Mouse (Mus musculus) bone marrow, adult 2 months (tissue): ENCODE data around the gene Evi5. TPM values are rescaled to one million over a fixed set of nuclear protein-coding genes. Genes with fewer than 3 reads are reported as not detected.
A peak's percentile ranks its signal among the peaks of the same experiment; 100 is the strongest.

ENCODE experiments used
- H3K27ac ChIP-seq: fragments of 200-500 bp; 2 replicates; pipeline ENCODE4 v1.5.1; 2012; ENCODE audit warnings: low read depth, mild to moderate bottlenecking, control low read depth, inconsistent platforms, low read length; ENCODE audit not compliant: control insufficient read depth, poor library complexity, insufficient read depth
- H3K4me1 ChIP-seq: fragments of 200-500 bp; 2 replicates; pipeline ENCODE4 v1.6.1; 2011; ENCODE audit warnings: low read length; ENCODE audit not compliant: control insufficient read depth, insufficient read depth
- H3K4me3 ChIP-seq: fragments of 200-500 bp; replicated peaks from 2 replicates; pipeline ENCODE3; 2011; ENCODE audit warnings: mild to moderate bottlenecking, low read depth, low read length, control low read depth; ENCODE audit not compliant: control insufficient read depth
- CTCF ChIP-seq: fragments of 200-500 bp; IDR thresholded peaks from 2 replicates; pipeline ENCODE4 v1.5.1; 2011; ENCODE audit warnings: low read length, control low read depth; ENCODE audit not compliant: control insufficient read depth, insufficient read depth
- POLR2A ChIP-seq: fragments of 200-500 bp; IDR thresholded peaks from 2 replicates; pipeline ENCODE4 v1.6.1; 2011; ENCODE audit warnings: low read depth, mild to moderate bottlenecking, control low read depth, low read length, borderline replicate concordance; ENCODE audit not compliant: control insufficient read depth
- WGBS: fragments of 180-500 bp; shearing (Covaris S2); methylation state at CpG from one replicate; pipeline ENCODE4 v1.1.7; 2018; 5-methylcytosine and 5-hydroxymethylcytosine counted together
- polyA plus RNA-seq: library from polyadenylated mRNA; stranded (reverse); fragments of >200 nt; gene quantifications from 2 replicates; pipeline ENCODE4 v1.2.4, GENCODE M21; 2011; ENCODE audit warnings: low replicate concordance; ENCODE audit not compliant: missing spikeins, insufficient read depth, insufficient read length

Evi5 gene
- polyA plus RNA-seq, 1 experiment: 48.1 TPM

- H3K4me1 ChIP-seq: no peaks in the 10 kb centered on the region; the same call in 1 of the 2 replicates
- WGBS: 95% methylated on average over 4 of the region's 4 CpGs
- TF ChIP-seq CTCF (no peak), POLR2A (no peak)
- no peak overlapping the region for H3K4me3 ChIP-seq
- no peak overlapping the region for H3K27ac ChIP-seq
Observed at GRCm38 (mm10) chr5:107765946-107766345, 109.0 kb downstream of the Evi5 start.

- no peak for TF ChIP-seq CTCF
- TF ChIP-seq POLR2A: no peak
- Histone ChIP-seq H3K4me3 (no peak overlapping the region), H3K4me1 (no peaks in the 10 kb centered on the region; the same call in 1 of the 2 replicates), H3K27ac (no peak overlapping the region)
- WGBS: 19% methylated on average over 1 of the region's 1 CpGs
Observed at GRCm38 (mm10) chr5:107764486-107764885, 110.4 kb downstream of the Evi5 start.

GRCm38 (mm10) chr5:107763674-107764073, 111.2 kb downstream of the Evi5 start:
- Histone ChIP-seq H3K4me3 (no peak overlapping the region), H3K27ac (no peak overlapping the region), H3K4me1 (no peaks in the 10 kb centered on the region; the same call in 1 of the 2 replicates)
- TF ChIP-seq POLR2A (no peak), CTCF (no peak)

- no peaks in the 10 kb centered on the region; the same call in 1 of the 2 replicates for H3K4me1 ChIP-seq
- no peak overlapping the region for H3K4me3 ChIP-seq
- no peak overlapping the region for H3K27ac ChIP-seq
- TF ChIP-seq POLR2A (no peak), CTCF (no peak)
- WGBS: 30% methylated on average over 5 of the region's 5 CpGs
Observed at GRCm38 (mm10) chr5:107759121-107759520, 115.8 kb downstream of the Evi5 start.

GRCm38 (mm10) chr5:107756072-107756471, 118.8 kb downstream of the Evi5 start:
- TF ChIP-seq POLR2A (no peak), CTCF (no peak)

GRCm38 (mm10) chr5:107754740-107755139, 120.2 kb downstream of the Evi5 start:
- WGBS: 48% methylated on average over 1 of the region's 1 CpGs

More at GRCm38 (mm10) chr5:107756072-107756471, 118.8 kb downstream of the Evi5 start:
- Histone ChIP-seq H3K4me1 (peaks cover 3% of the 10 kb centered on the region), H3K4me3 (no peak overlapping the region), H3K27ac (no peak overlapping the region)
- 81% methylated on average over 2 of the region's 2 CpGs for WGBS

GRCm38 (mm10) chr5:107753656-107754055, 121.3 kb downstream of the Evi5 start:
- WGBS: 83% methylated on average over 7 of the region's 7 CpGs
- H3K4me3 ChIP-seq: no peak overlapping the region
- H3K27ac ChIP-seq: no peak overlapping the region
- TF ChIP-seq POLR2A (no peak), CTCF (no peak)
- peaks cover 3% of the 10 kb centered on the region for H3K4me1 ChIP-seq

More at GRCm38 (mm10) chr5:107754740-107755139, 120.2 kb downstream of the Evi5 start:
- Histone ChIP-seq H3K27ac (no peak overlapping the region), H3K4me1 (peaks cover 3% of the 10 kb centered on the region), H3K4me3 (no peak overlapping the region)
- TF ChIP-seq POLR2A: no peak
- no peak for TF ChIP-seq CTCF

- 6% methylated on average over 9 of the region's 9 CpGs for WGBS
- peaks cover 3% of the 10 kb centered on the region for H3K4me1 ChIP-seq
- H3K27ac ChIP-seq: peak overlapping the region; percentile 68; the same call in 1 of the 2 replicates
- TF ChIP-seq POLR2A (no peak), CTCF (no peak)
- H3K4me3 ChIP-seq: no peak overlapping the region
Observed at GRCm38 (mm10) chr5:107749229-107749916, 125.5 kb downstream of the Evi5 start.
